Mouse (Mus musculus) forebrain, embryonic 14.5 days (tissue): ENCODE measurements around the gene Eif4e2. TPM values are rescaled to one million over a fixed set of nuclear protein-coding genes. Genes with fewer than 3 reads are reported as not detected.

Experiments
- polyA plus RNA-seq: library from polyadenylated mRNA; unstranded; fragments of >200 nt; fragmentation: Nextera tagmentation; extraction: Ambion mirVana; gene quantifications from 2 replicates; pipeline ENCODE4 v1.2.1, GENCODE M21; 2014

Gene Eif4e2
- polyA plus RNA-seq, 1 experiment from 2014 or later: 61.9 TPM

Other genes starting within 250 kb of the Eif4e2 start
- not detected in 2 replicates for gene Alppl2, start 124.0 kb upstream of the Eif4e2 start, polyA plus RNA-seq
- not detected in 2 replicates for gene Alpi, start 112.3 kb upstream of the Eif4e2 start, polyA plus RNA-seq
- not detected in 2 replicates for gene Akp3, start 88.9 kb upstream of the Eif4e2 start, polyA plus RNA-seq
- 18.1 and 18.4 TPM in 2 replicates for gene Ecel1, start 57.4 kb upstream of the Eif4e2 start, polyA plus RNA-seq
- 0.58 and 1.1 TPM in 2 replicates for gene Prss56, start 30.6 kb upstream of the Eif4e2 start, polyA plus RNA-seq
- not detected in 2 replicates for gene Chrnd, start 23.3 kb upstream of the Eif4e2 start, polyA plus RNA-seq
- gene Chrng, start 9.3 kb upstream of the Eif4e2 start, polyA plus RNA-seq: not detected in 2 replicates
- 0.48 and 0.68 TPM in 2 replicates for gene Efhd1, start 50.4 kb downstream of the Eif4e2 start, polyA plus RNA-seq
- gene Gigyf2, start 113.1 kb downstream of the Eif4e2 start, polyA plus RNA-seq: 50.0 and 53.6 TPM in 2 replicates
- gene Kcnj13, start 180.8 kb downstream of the Eif4e2 start, polyA plus RNA-seq: 10.4 and 11.2 TPM in 2 replicates